Mouse (Mus musculus): ENCODE results near the gene Gm45337. TPM values are rescaled to one million over a fixed set of nuclear protein-coding genes. Genes with fewer than 3 reads are reported as not detected.
"Not testable (repeated sequence)": the region's sequence is repeated elsewhere in the genome, so short reads cannot be mapped to it uniquely, and the experiment has no call there.

Gene Gm45337
- not detected in 2 replicates for polyA plus RNA-seq (2014; fragmentation: Nextera tagmentation; extraction: Ambion mirVana)

DNA sequence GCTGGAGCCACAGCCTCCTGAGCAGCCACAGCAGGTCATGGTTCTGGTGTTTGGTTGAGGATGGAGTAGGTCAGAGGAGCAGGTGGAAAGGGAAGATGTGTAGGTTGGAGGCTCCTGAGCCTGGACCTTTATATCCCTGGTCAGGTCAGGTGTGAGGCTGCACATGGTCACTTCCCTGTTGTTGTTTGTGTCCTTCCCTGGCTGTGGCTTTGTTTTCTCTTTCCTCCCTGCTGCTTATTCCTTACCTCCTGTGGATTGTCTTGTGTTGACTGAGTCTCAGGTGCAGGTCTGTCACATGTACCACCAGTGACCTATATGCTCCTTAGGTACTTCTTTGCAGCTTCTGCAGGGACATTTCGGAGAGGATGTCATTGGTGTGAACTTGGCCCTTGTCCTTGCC, at the start of gene Gm45337:
TSS of gene Gm45337 (minus strand) at position 101 of the 400 bp plus-strand sequence.
- Histone ChIP-seq H3K9me3 (replicated peaks; ENCODE audit: control insufficient read depth, low read length) (no peaks in the 10 kb centered on the region), H3K27me3 (ENCODE audit: control insufficient read depth, insufficient read depth, low read length) (no peaks in the 10 kb centered on the region; the same call in 1 of the 2 replicates), H3K27ac (ENCODE audit: low read depth, low read length) (no peak within 1 kb of the TSS), H3K9ac (ENCODE audit: low read depth, low read length) (no peak within 1 kb of the TSS), H3K4me1 (ENCODE audit: control insufficient read depth, insufficient read depth, low read length) (no peaks in the 10 kb centered on the region), H3K4me2 (no peak within 1 kb of the TSS), H3K4me3 (ENCODE audit: low read depth, low read length) (no peak within 1 kb of the TSS), H3K36me3 (ENCODE audit: control insufficient read depth, insufficient read depth, low read length) (no peaks in the 10 kb centered on the region)
- WGBS (ENCODE audit: insufficient replicate concordance) = 79% methylated on average over 1 of the region's 1 CpGs
- ATAC-seq (replicated peaks; ENCODE audit: insufficient number of reproducible peaks, low FRiP score, low TSS enrichment) = no peak

DNA sequence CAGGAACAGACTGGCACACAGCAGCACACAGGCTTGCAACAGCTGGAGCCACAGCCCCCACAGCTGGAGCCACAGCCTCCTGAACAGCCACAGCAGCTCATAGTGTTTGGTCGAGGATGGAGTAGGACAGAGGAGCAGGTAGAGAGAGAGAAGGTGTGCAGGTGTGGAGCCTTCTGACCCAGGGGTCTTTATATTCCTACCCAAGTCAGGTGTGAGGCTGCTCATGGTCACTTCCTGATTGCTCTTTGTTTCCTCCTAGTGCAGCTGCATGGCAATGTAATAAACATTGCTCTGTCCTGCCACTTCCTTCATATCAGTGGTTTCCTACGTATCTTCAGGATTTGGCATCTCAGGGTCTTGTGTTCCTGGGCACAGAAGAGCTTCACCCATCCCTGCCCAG, 45.9 kb upstream of the Gm45337 start, which contains the start of gene Gm10153:
TSS of gene Gm10153 (minus strand) at position 101 of the 400 bp plus-strand sequence.
- H3K4me3 ChIP-seq (ENCODE audit: low read depth, low read length) = no peak within 1 kb of the TSS
- WGBS (ENCODE audit: insufficient replicate concordance) = 45% methylated on average over 2 of the region's 2 CpGs
- no peaks in the 10 kb centered on the region for H3K9me3 ChIP-seq (replicated peaks; ENCODE audit: control insufficient read depth, low read length)
- no peak within 1 kb of the TSS for H3K9ac ChIP-seq (ENCODE audit: low read depth, low read length)
- no peaks in the 10 kb centered on the region for H3K27me3 ChIP-seq (ENCODE audit: control insufficient read depth, insufficient read depth, low read length)
- H3K27ac ChIP-seq (ENCODE audit: low read depth, low read length) = no peak within 1 kb of the TSS
- H3K36me3 ChIP-seq (ENCODE audit: control insufficient read depth, insufficient read depth, low read length) = no peaks in the 10 kb centered on the region
- no peak for ATAC-seq (replicated peaks; ENCODE audit: insufficient number of reproducible peaks, low FRiP score, low TSS enrichment)
- H3K4me2 ChIP-seq = no peak within 1 kb of the TSS
- no peaks in the 10 kb centered on the region for H3K4me1 ChIP-seq (ENCODE audit: control insufficient read depth, insufficient read depth, low read length)

DNA sequence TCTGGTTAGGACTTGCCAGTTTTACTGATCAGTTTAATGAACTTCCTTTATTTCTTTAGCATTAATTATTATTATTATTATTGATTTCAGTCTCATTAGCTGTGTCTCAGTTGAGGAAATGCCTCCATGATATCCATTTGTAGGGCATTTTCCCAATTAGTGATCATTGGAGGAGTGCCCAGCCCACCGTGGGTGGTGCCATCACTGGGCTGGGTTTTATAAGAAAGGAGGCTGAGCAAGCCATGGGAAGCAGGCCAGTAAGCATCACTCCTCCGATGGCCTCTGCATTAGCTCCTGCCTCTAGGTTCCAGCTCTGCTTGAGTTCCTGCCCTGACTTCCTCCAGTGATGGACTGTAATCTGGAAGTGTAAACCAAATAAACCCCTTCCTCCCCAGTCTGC, 43.7 kb upstream of the Gm45337 start:
- Histone ChIP-seq H3K27ac (ENCODE audit: low read depth, low read length) (no peak overlapping the region), H3K4me3 (ENCODE audit: low read depth, low read length) (no peak overlapping the region), H3K36me3 (ENCODE audit: control insufficient read depth, insufficient read depth, low read length) (no peaks in the 10 kb centered on the region), H3K4me1 (ENCODE audit: control insufficient read depth, insufficient read depth, low read length) (no peaks in the 10 kb centered on the region), H3K9me3 (replicated peaks; ENCODE audit: control insufficient read depth, low read length) (no peaks in the 10 kb centered on the region), H3K9ac (ENCODE audit: low read depth, low read length) (no peak overlapping the region), H3K4me2 (no peak overlapping the region), H3K27me3 (ENCODE audit: control insufficient read depth, insufficient read depth, low read length) (no peaks in the 10 kb centered on the region)
- 72% methylated on average over 2 of the region's 2 CpGs for WGBS (ENCODE audit: insufficient replicate concordance)
- no peak for ATAC-seq (replicated peaks; ENCODE audit: insufficient number of reproducible peaks, low FRiP score, low TSS enrichment)

DNA sequence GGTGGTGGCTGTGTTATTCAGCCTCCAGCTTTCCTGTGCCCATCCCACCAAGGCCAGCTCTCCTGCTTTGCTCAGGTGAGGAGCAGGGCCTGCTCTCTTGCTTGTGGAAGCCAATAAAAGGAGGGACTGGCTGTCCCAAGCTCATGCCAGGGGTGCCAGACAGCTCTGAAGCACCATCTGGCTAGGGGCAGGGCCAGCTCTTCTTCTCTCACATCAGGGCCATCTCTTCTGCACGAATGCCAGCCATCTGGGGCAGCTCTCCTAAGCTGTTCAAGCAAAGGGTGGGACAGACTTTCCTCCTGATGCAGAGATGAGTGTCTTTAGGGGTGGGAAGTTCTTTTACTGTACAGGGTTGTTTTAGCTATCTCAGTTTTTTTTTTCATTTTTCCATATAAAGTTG, 36.6 kb upstream of the Gm45337 start:
- no peak overlapping the region for H3K4me3 ChIP-seq (ENCODE audit: low read depth, low read length)

DNA sequence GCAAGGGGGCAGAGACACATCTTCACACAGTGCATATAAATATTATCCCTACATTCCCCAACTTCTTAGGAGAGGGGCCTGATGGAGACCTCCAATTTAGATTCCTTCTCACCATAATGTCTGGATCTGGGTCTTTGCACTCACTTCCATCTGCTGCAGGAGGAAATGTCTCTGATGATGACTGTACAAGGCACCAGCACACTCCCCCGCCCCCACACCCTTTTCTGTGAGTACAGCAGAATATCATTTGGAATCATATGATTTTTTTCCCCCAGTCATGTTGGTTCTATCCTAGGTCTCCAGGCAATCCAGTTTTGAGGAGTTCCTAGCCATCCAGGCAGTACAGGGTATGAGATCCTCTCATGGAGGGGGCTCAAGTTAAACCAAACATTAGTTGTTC, 34.3 kb upstream of the Gm45337 start:
- Histone ChIP-seq H3K4me2 (no peak overlapping the region), H3K9ac (ENCODE audit: low read depth, low read length) (no peak overlapping the region), H3K27me3 (ENCODE audit: control insufficient read depth, insufficient read depth, low read length) (no peaks in the 10 kb centered on the region), H3K27ac (ENCODE audit: low read depth, low read length) (no peak overlapping the region), H3K9me3 (replicated peaks; ENCODE audit: control insufficient read depth, low read length) (no peaks in the 10 kb centered on the region), H3K4me1 (ENCODE audit: control insufficient read depth, insufficient read depth, low read length) (no peaks in the 10 kb centered on the region), H3K4me3 (ENCODE audit: low read depth, low read length) (no peak overlapping the region), H3K36me3 (ENCODE audit: control insufficient read depth, insufficient read depth, low read length) (no peaks in the 10 kb centered on the region)
- WGBS (ENCODE audit: insufficient replicate concordance) = 75% methylated on average over 1 of the region's 1 CpGs
- ATAC-seq (replicated peaks; ENCODE audit: insufficient number of reproducible peaks, low FRiP score, low TSS enrichment) = no peak

More for the DNA sequence above, 36.6 kb upstream of the Gm45337 start:
- Histone ChIP-seq H3K4me1 (ENCODE audit: control insufficient read depth, insufficient read depth, low read length) (no peaks in the 10 kb centered on the region), H3K4me2 (no peak overlapping the region), H3K27ac (ENCODE audit: low read depth, low read length) (no peak overlapping the region), H3K36me3 (ENCODE audit: control insufficient read depth, insufficient read depth, low read length) (no peaks in the 10 kb centered on the region), H3K9ac (ENCODE audit: low read depth, low read length) (no peak overlapping the region), H3K9me3 (replicated peaks; ENCODE audit: control insufficient read depth, low read length) (no peaks in the 10 kb centered on the region), H3K27me3 (ENCODE audit: control insufficient read depth, insufficient read depth, low read length) (no peaks in the 10 kb centered on the region)
- 27% methylated on average over 1 of the region's 1 CpGs for WGBS (ENCODE audit: insufficient replicate concordance)
- no peak for ATAC-seq (replicated peaks; ENCODE audit: insufficient number of reproducible peaks, low FRiP score, low TSS enrichment)

DNA sequence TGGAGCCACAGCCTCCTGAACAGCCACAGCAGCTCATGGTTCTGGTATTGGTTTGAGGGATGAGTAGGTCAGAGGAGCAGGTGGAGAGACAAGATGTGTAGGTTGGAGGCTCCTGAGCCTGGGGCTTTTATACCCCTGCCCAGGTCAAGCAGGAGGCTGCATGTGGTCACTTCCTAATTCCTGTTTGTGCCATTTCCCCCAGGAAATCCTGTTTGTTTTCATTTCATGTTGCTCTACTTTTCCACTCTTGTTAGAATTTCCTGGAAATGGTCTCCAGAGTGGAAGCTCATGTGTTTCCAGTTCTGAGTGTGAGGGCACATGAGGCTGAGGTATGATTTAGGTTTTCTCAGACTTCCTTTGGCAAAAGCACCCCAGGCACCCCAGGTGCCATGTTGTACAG, 31.5 kb upstream of the Gm45337 start, which contains the start of gene Krtap5-2:
TSS of gene Krtap5-2 (minus strand) at position 101 of the 400 bp plus-strand sequence.
- not testable (repeated sequence) for H3K36me3 ChIP-seq (ENCODE audit: control insufficient read depth, insufficient read depth, low read length); H3K27me3 ChIP-seq (ENCODE audit: control insufficient read depth, insufficient read depth, low read length); H3K9me3 ChIP-seq (replicated peaks; ENCODE audit: control insufficient read depth, low read length); H3K4me1 ChIP-seq (ENCODE audit: control insufficient read depth, insufficient read depth, low read length); H3K27ac ChIP-seq (ENCODE audit: low read depth, low read length); H3K4me3 ChIP-seq (ENCODE audit: low read depth, low read length); H3K9ac ChIP-seq (ENCODE audit: low read depth, low read length); ATAC-seq (replicated peaks; ENCODE audit: insufficient number of reproducible peaks, low FRiP score, low TSS enrichment); H3K4me2 ChIP-seq

DNA sequence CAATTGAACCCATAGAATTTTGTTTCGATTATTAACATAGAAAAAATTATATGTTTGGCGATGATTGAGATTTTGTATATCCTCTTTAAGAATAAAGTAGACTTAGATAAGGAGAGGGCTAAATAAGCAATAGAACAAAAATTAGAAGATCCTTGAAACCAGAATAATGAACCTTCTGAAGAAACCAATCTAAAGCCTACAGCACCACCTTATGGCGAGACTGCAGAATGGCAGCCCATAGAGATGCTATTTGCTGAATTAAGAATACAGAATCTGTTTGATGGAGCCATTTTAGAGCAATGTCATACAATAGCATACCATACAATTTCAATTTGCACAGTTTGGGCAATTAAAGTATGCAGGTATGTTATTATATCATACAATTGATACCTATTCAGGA, 25.4 kb upstream of the Gm45337 start:
- Histone ChIP-seq H3K4me2 (no peak overlapping the region), H3K9ac (ENCODE audit: low read depth, low read length) (no peak overlapping the region), H3K36me3 (ENCODE audit: control insufficient read depth, insufficient read depth, low read length) (no peaks in the 10 kb centered on the region), H3K27ac (ENCODE audit: low read depth, low read length) (no peak overlapping the region), H3K4me3 (ENCODE audit: low read depth, low read length) (no peak overlapping the region), H3K4me1 (ENCODE audit: control insufficient read depth, insufficient read depth, low read length) (no peaks in the 10 kb centered on the region), H3K9me3 (replicated peaks; ENCODE audit: control insufficient read depth, low read length) (no peaks in the 10 kb centered on the region), H3K27me3 (ENCODE audit: control insufficient read depth, insufficient read depth, low read length) (no peaks in the 10 kb centered on the region)
- WGBS (ENCODE audit: insufficient replicate concordance) = 42% methylated on average over 3 of the region's 3 CpGs
- ATAC-seq (replicated peaks; ENCODE audit: insufficient number of reproducible peaks, low FRiP score, low TSS enrichment) = no peak

DNA sequence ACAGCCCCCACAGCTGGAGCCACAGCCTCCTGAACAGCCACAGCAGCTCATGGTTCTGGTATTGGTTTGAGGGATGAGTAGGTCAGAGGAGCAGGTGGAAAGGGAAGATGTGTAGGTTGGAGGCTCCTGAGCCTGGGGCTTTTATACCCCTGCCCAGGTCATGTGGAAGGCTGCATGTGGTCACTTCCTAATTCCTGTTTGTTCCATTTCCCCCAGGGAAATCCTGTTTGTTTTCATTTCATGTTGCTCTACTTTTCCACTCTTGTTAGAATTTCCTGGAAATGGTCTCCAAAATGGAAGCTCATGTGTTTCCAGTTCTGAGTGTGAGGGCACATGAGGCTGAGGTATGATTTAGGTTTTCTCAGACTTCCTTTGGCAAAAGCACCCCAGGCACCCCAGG, 21.2 kb upstream of the Gm45337 start, which contains the start of gene Gm4553:
TSS of gene Gm4553 (minus strand) at position 101 of the 400 bp plus-strand sequence.
- H3K4me2 ChIP-seq; H3K4me3 ChIP-seq (ENCODE audit: low read depth, low read length); H3K9me3 ChIP-seq (replicated peaks; ENCODE audit: control insufficient read depth, low read length); H3K4me1 ChIP-seq (ENCODE audit: control insufficient read depth, insufficient read depth, low read length); H3K9ac ChIP-seq (ENCODE audit: low read depth, low read length); H3K27me3 ChIP-seq (ENCODE audit: control insufficient read depth, insufficient read depth, low read length); H3K36me3 ChIP-seq (ENCODE audit: control insufficient read depth, insufficient read depth, low read length); ATAC-seq (replicated peaks; ENCODE audit: insufficient number of reproducible peaks, low FRiP score, low TSS enrichment); H3K27ac ChIP-seq (ENCODE audit: low read depth, low read length): not testable (repeated sequence)

DNA sequence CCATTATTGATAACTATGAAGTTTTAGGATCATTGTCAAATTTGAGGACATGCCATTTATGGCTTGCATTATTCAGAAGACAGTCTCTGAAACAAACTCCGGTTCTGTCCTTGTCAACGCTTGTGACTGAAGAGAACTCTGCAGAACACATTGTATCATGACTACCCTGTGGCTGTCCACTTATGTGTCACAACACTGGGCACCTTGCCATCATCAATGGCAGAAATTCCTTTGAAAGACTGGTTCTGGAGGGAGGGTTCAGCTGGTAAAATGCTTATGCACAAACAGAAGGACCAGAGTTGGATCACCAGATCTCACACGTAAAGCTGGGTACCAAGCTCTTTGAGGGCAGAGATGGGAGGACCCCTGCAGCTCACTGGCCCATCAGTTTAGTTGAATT, 15.0 kb upstream of the Gm45337 start:
- no peak overlapping the region for H3K4me2 ChIP-seq
- WGBS (ENCODE audit: insufficient replicate concordance) = 85% methylated on average over 3 of the region's 3 CpGs
- 0 out of 2 replicates have a peak, but pooled peaks cover 2% of the 10 kb centered on the region for H3K27me3 ChIP-seq (ENCODE audit: control insufficient read depth, insufficient read depth, low read length)
- H3K4me1 ChIP-seq (ENCODE audit: control insufficient read depth, insufficient read depth, low read length) = no peaks in the 10 kb centered on the region
- H3K27ac ChIP-seq (ENCODE audit: low read depth, low read length) = no peak overlapping the region
- no peak for ATAC-seq (replicated peaks; ENCODE audit: insufficient number of reproducible peaks, low FRiP score, low TSS enrichment)
- H3K36me3 ChIP-seq (ENCODE audit: control insufficient read depth, insufficient read depth, low read length) = no peaks in the 10 kb centered on the region
- H3K9ac ChIP-seq (ENCODE audit: low read depth, low read length) = no peak overlapping the region
- no peak overlapping the region for H3K4me3 ChIP-seq (ENCODE audit: low read depth, low read length)
- H3K9me3 ChIP-seq (replicated peaks; ENCODE audit: control insufficient read depth, low read length) = no peaks in the 10 kb centered on the region

All from heart, embryonic 11.5 days (tissue).